Mouse (Mus musculus): ENCODE measurements around the gene Cox7a1. TPM values are rescaled to one million over a fixed set of nuclear protein-coding genes. Genes with fewer than 3 reads are reported as not detected.
A peak's percentile ranks its signal among the peaks of the same experiment; 100 is the strongest.

Gene Cox7a1
- total and polyA plus RNA-seq, 3 experiments: 1.6 to 15.2 (median 14.0) TPM

DNA sequence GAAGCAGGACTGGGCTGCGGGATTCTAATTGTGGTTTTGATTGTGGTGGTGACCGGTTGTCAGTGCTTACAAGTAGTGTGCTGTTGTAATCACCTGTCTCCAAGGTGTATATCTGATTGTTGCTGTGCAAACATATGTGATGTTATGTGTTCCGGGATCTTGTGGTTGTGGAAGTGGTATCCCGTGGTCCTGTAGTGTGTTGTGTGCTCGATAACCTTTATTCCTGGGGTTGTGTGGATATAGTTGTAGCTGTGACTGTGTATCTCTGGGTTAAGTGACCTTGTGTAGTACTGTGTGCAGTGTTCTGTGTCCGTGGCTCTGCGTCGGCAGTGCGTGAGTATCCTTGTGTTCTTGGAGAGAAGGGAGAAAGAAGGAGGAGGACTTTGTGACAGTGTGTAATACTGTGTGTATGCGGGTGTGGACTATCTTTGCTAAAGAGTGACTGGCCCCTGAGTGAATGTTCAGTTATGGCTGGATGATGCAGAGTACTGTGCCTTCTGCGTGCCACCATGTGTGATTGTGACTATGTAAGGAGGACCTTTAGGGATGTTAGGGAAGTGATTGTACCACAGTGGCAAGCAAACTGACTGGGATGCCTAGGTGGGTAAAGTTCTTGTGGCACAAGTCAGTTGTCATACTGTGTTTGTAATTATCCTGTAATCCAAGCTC is 13.5 kb upstream of the Cox7a1 start:
- DNase-seq (ENCODE audit: extremely low read depth): no peak
- in situ Hi-C loops (cut with MboI; ENCODE audit: low pct_ligation_motif_present, low pct_unique_long_range_greater_than_20kb, low sequenced_read_pairs) (no loop called here), dilution Hi-C loops (cut with MboI; ENCODE audit: extremely low pct_ligation_motif_present, extremely low pct_unique_long_range_greater_than_20kb, low sequenced_read_pairs) (no loop called here)
- Histone ChIP-seq H3K4me3 (replicated peaks in 1 of 3; ENCODE audit: low read depth in 2 of 3, low read length in 2 of 3, poor library complexity in 1 of 3) (peak overlapping the region; percentile 86 to 98 (median 94)), H3K27me3 (replicated peaks) (no peaks in the 10 kb centered on the region), H3K4me2 (ENCODE audit: insufficient read depth, low read depth, poor library complexity, severe bottlenecking) (peak overlapping the region; percentile 71), H3K4me1 (ENCODE audit: control insufficient read depth in 1 of 2, insufficient read depth in 2 of 2) (peaks cover 6 to 16% of the 10 kb centered on the region in 2 experiments), H3K9ac (ENCODE audit: insufficient read depth, low read depth) (peak overlapping the region; percentile 83), H3K27ac (ENCODE audit: insufficient read depth, low read depth) (no peak overlapping the region), H3K9me3 (replicated peaks; ENCODE audit: low read length) (peaks cover 20% of the 10 kb centered on the region), H3K36me3 (replicated peaks in 1 of 2; ENCODE audit: control insufficient read depth in 1 of 2, insufficient read depth in 1 of 2, low read length in 1 of 2) (peaks cover 8 to 32% of the 10 kb centered on the region in 2 experiments), H3K79me2 (replicated peaks; ENCODE audit: control insufficient read depth, extremely low read depth, insufficient read depth, poor library complexity, severe bottlenecking) (peaks cover 39% of the 10 kb centered on the region)
- TF ChIP-seq USF1 (IDR thresholded peaks at IDR 0.05; ENCODE audit: low read depth, low read length): no peak
- TF ChIP-seq MYC (IDR thresholded peaks at IDR 0.05; ENCODE audit: low read depth, low read length): no peak
- 0 out of 2 replicates have a peak, but pooled peaks have one; percentile 32 for TF ChIP-seq ZMIZ1 (IDR thresholded peaks at IDR 0.05; ENCODE audit: low read depth, low read length)
- no peak for TF ChIP-seq ZKSCAN1 (IDR thresholded peaks at IDR 0.05; ENCODE audit: borderline replicate concordance, low read depth, low read length)
- no peak for TF ChIP-seq ELF1 (IDR thresholded peaks at IDR 0.05; ENCODE audit: low read depth, low read length)

DNA sequence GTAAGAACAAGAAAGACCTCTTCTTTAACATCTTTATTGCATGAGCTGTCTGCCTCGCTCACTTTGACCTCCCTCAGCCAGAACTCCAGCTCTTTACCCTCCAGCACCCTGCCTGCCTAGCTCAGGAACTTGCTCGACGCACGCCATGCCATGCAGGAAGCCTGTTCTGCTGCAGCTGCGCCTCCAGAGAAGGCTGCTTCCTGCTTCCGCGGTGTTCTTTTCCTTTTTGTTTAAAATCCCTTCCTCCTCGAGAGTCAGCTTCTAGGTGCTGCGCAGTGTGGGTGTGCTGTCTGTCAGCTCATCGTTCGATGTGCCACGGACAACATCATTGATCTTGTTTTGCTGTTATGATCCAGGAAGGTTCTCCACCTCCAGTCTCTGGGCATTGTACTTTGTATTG is 7.5 kb upstream of the Cox7a1 start:
- no peak overlapping the region for H3K4me2 ChIP-seq (ENCODE audit: insufficient read depth, low read depth, poor library complexity, severe bottlenecking)
- no peak overlapping the region for H3K27ac ChIP-seq (ENCODE audit: insufficient read depth, low read depth)
- H3K4me1 ChIP-seq (ENCODE audit: control insufficient read depth in 1 of 2, insufficient read depth in 2 of 2): peaks cover 0 to 1% of the 10 kb centered on the region in 2 experiments; a peak in 3 of 4 replicates
- H3K36me3 ChIP-seq (replicated peaks in 1 of 2; ENCODE audit: control insufficient read depth in 1 of 2, insufficient read depth in 1 of 2, low read length in 1 of 2): peaks cover 19 to 34% of the 10 kb centered on the region in 2 experiments
- TF ChIP-seq USF1 (IDR thresholded peaks at IDR 0.05; ENCODE audit: low read depth, low read length): no peak
- TF ChIP-seq MXI1 (IDR thresholded peaks at IDR 0.05; ENCODE audit: low read depth, low read length): no peak
- no peak for TF ChIP-seq JUND (conservative IDR thresholded peaks at IDR 0.05; ENCODE audit: low read depth, low read length)
- no peak for TF ChIP-seq USF2 (conservative IDR thresholded peaks at IDR 0.05; ENCODE audit: low read depth, low read length)
- no peak for TF ChIP-seq MYC (IDR thresholded peaks at IDR 0.05; ENCODE audit: low read depth, low read length)
- no peak for TF ChIP-seq GABPA (IDR thresholded peaks at IDR 0.05; ENCODE audit: insufficient replicate concordance, low read depth, low read length)
- TF ChIP-seq MAX (IDR thresholded peaks at IDR 0.05; ENCODE audit: low read length): no peak
- no peak for TF ChIP-seq CTCF (conservative IDR thresholded peaks at IDR 0.05 in 1 of 2, IDR thresholded peaks at IDR 0.05 in 1 of 2; ENCODE audit: low read depth in 2 of 2, low read length in 2 of 2)
- no peak for TF ChIP-seq CHD2 (IDR thresholded peaks at IDR 0.05; ENCODE audit: low read length)
- TF ChIP-seq ELF1 (IDR thresholded peaks at IDR 0.05; ENCODE audit: low read depth, low read length): no peak
- no peak for TF ChIP-seq UBTF (IDR thresholded peaks at IDR 0.05; ENCODE audit: low read depth, low read length)
- TF ChIP-seq POLR2AphosphoS2 (IDR thresholded peaks at IDR 0.05; ENCODE audit: low read depth, low read length): no peak
- TF ChIP-seq E2F4 (IDR thresholded peaks at IDR 0.05; ENCODE audit: insufficient replicate concordance, low read depth, low read length): no peak
- no peak overlapping the region for H3K9ac ChIP-seq (ENCODE audit: insufficient read depth, low read depth)
- H3K4me3 ChIP-seq (replicated peaks in 1 of 3; ENCODE audit: low read depth in 2 of 3, low read length in 2 of 3, poor library complexity in 1 of 3): no peak overlapping the region
- dilution Hi-C loops (cut with MboI; ENCODE audit: extremely low pct_ligation_motif_present, extremely low pct_unique_long_range_greater_than_20kb, low sequenced_read_pairs) (no loop called here), in situ Hi-C loops (cut with MboI; ENCODE audit: low pct_ligation_motif_present, low pct_unique_long_range_greater_than_20kb, low sequenced_read_pairs) (no loop called here)
- H3K9me3 ChIP-seq (replicated peaks; ENCODE audit: low read length): no peaks in the 10 kb centered on the region
- no peaks in the 10 kb centered on the region for H3K27me3 ChIP-seq (replicated peaks)
- H3K79me2 ChIP-seq (replicated peaks; ENCODE audit: control insufficient read depth, extremely low read depth, insufficient read depth, poor library complexity, severe bottlenecking): no peaks in the 10 kb centered on the region
- DNase-seq (ENCODE audit: extremely low read depth): no peak
